Mouse (Mus musculus) liver, postnatal 0 days (tissue): Measurements from ENCODE around the gene Mau2.

ENCODE experiments used
- CTCF ChIP-seq: sonication (generic); IDR thresholded peaks from 2 replicates; pipeline ENCODE4 v1.5.1; 2016; ENCODE audit warnings: antibody characterized with exemption, low read depth
- EP300 ChIP-seq: IDR thresholded peaks from 2 replicates; pipeline ENCODE4 v1.6.1; 2016; ENCODE audit warnings: antibody characterized with exemption, low read depth, mild to moderate bottlenecking

DNA sequence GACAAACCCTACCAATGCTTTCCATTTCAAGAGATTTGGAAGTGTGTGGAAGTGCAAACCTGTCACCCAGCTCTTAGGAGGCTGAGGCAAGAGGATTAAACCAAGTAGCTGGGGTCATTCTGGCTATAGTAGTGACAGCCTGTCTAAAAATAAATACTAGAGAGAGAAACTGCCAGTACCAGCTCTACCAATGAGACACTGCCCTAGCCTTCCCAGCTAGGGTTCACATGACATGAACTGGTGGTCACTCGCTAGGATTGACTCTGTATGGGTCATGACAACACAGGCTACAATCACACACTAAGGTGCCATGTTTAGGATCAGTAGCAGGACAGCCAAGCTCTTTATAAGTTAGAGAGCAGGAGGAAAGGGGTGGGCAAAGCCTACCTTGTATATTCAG lies 12.3 kb downstream of the Mau2 start:
- TF ChIP-seq CTCF (no peak), EP300 (no peak)
